ENCODE assay signal across 18 mouse cellular contexts in genomic region chr3:89805179-89805578, GRCm38 (mm10). TPM values are rescaled to one million over a fixed set of nuclear protein-coding genes. Genes with fewer than 3 reads are reported as not detected.
"Had no signal": no experiment of that assay in that cellular context is flagged by ENCODE, and none has a peak within 500 bp of the region (broad histone marks: within the 10 kb centered on the region; RNA-seq: fewer than 3 reads in every experiment).

No protein-coding gene starts in this region.

- DNase-seq: lung, adult 18-20 months; lung, embryonic 14.5 days; lung, postnatal 14 days; lung, postnatal 36 days; retina, postnatal 1 day; right cerebral cortex, adult 18-20 months; right cerebral cortex, postnatal 25 days; right cerebral cortex, postnatal 4 days; spleen, adult 18-20 months; thymus, adult 18-20 months; thymus, postnatal 14 days; thymus, postnatal 36 days had no signal

- H3K4me1 ChIP-seq: midbrain, embryonic 13.5 days; neural tube, embryonic 13.5 days; neural tube, embryonic 15.5 days had no signal

- H3K27ac ChIP-seq: macrophage; midbrain, embryonic 13.5 days; neural tube, embryonic 13.5 days; neural tube, embryonic 15.5 days had no signal

- H3K4me3 ChIP-seq: megakaryocyte, embryonic 14.5 days; midbrain, embryonic 13.5 days; myocyte; neural tube, embryonic 13.5 days; neural tube, embryonic 15.5 days had no signal

- H3K27me3 ChIP-seq: midbrain, embryonic 13.5 days; neural tube, embryonic 13.5 days; neural tube, embryonic 15.5 days had no signal

- H3K36me3 ChIP-seq: midbrain, embryonic 13.5 days; neural tube, embryonic 13.5 days; neural tube, embryonic 15.5 days had no signal

- H3K9ac ChIP-seq: lung, embryonic 14.5 days; midbrain, embryonic 13.5 days; neural tube, embryonic 13.5 days; neural tube, embryonic 15.5 days had no signal

RNA-seq across cellular contexts. Expression of gene She, which starts 26.0 kb away (rescaled TPM):
- polyA plus RNA-seq: macrophage, myocyte had no signal
